Mouse (Mus musculus) limb, embryonic 10.5 days (tissue): ENCODE measurements around the gene Olfr96. TPM values are rescaled to one million over a fixed set of nuclear protein-coding genes. Genes with fewer than 3 reads are reported as not detected.
A peak's percentile ranks its signal among the peaks of the same experiment; 100 is the strongest.
"Not testable (repeated sequence)": the region's sequence is repeated elsewhere in the genome, so short reads cannot be mapped to it uniquely, and the experiment has no call there.

Experiments
- DNase-seq: peaks from one replicate; pipeline ENCODE4 v3.0.0-alpha.2; 2017; ENCODE audit warnings: low spot score
- H3K27ac ChIP-seq: fragments of 300-500 bp; sonication (generic); 2 replicates; pipeline ENCODE4 v1.5.1; 2016; ENCODE audit warnings: mild to moderate bottlenecking
- H3K27me3 ChIP-seq: fragments of 300-500 bp; sonication (generic); 2 replicates; pipeline ENCODE4 v1.6.1; 2016; ENCODE audit warnings: low read depth, mild to moderate bottlenecking; ENCODE audit not compliant: poor library complexity, severe bottlenecking
- H3K36me3 ChIP-seq: fragments of 300-500 bp; sonication (generic); 2 replicates; pipeline ENCODE4 v1.6.1; 2016; ENCODE audit warnings: mild to moderate bottlenecking, moderate library complexity
- H3K4me1 ChIP-seq: fragments of 300-500 bp; sonication (generic); 2 replicates; pipeline ENCODE4 v1.6.1; 2016
- H3K4me3 ChIP-seq: fragments of 300-500 bp; sonication (generic); 2 replicates; pipeline ENCODE4 v1.5.1; 2016; ENCODE audit warnings: mild to moderate bottlenecking, moderate library complexity
- H3K9me3 ChIP-seq: fragments of 300-500 bp; sonication (generic); replicated peaks from 2 replicates; pipeline ENCODE4 v1.6.1; 2016; ENCODE audit warnings: mild to moderate bottlenecking
- WGBS: fragments of 180-500 bp; shearing (Covaris S2); methylation state at CpG from one replicate; pipeline ENCODE4 v1.1.7; 2016; 5-methylcytosine and 5-hydroxymethylcytosine counted together
- polyA plus RNA-seq: library from polyadenylated mRNA; unstranded; fragments of >200 nt; fragmentation: Nextera tagmentation; extraction: Ambion mirVana; gene quantifications from 2 replicates; pipeline ENCODE4 v1.2.1, GENCODE M21; 2016

Gene Olfr96
- polyA plus RNA-seq, 1 experiment from 2014 or later = not detected

- 83% methylated on average over 3 of the region's 3 CpGs for WGBS
- no peaks in the 10 kb centered on the region for H3K27me3 ChIP-seq
Measured at GRCm38 (mm10) chr17:37218486-37218885, 1.5 kb upstream of the Olfr96 start.

GRCm38 (mm10) chr17:37221879-37222278 is 1.9 kb downstream of the Olfr96 start:
- Histone ChIP-seq H3K4me3 (no peak overlapping the region), H3K27me3 (no peaks in the 10 kb centered on the region), H3K36me3 (no peaks in the 10 kb centered on the region), H3K9me3 (no peaks in the 10 kb centered on the region), H3K27ac (no peak overlapping the region), H3K4me1 (no peaks in the 10 kb centered on the region)
- DNase-seq = no peak
- 20% methylated on average over 1 of the region's 1 CpGs for WGBS

More at GRCm38 (mm10) chr17:37218486-37218885, 1.5 kb upstream of the Olfr96 start:
- DNase-seq = no peak
- H3K27ac ChIP-seq = no peak overlapping the region
- H3K4me1 ChIP-seq = no peaks in the 10 kb centered on the region
- no peaks in the 10 kb centered on the region for H3K36me3 ChIP-seq
- H3K9me3 ChIP-seq = no peaks in the 10 kb centered on the region
- H3K4me3 ChIP-seq = no peak overlapping the region

DNA sequence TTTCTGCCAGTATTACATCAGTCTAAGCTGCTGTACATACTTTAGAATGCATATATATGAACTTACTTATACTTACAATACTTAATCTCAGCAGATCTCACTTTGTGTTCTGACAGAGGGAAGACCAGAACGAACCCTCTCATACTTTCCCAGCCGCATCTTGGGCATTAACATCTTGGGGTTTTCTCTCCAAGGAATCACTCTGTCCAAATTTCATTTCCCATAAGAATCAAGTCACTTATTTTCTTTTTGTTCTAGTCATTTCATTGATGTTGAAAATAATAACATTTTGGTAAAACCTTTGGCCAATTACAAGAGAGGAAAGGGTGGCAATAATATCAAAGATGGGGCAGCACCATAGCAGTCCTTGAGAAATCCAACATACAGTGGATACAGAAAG is 17.3 kb downstream of the Olfr96 start, which contains the start of gene Olfr97:
Olfr97 (minus strand) TSS at position 101 of the 400 bp plus-strand sequence.
- 89% methylated on average over 2 of the region's 2 CpGs for WGBS
- H3K27ac ChIP-seq = not testable (repeated sequence)

GRCm38 (mm10) chr17:37242198-37242597 is 22.3 kb downstream of the Olfr96 start:
- no peaks in the 10 kb centered on the region for H3K4me1 ChIP-seq
- H3K36me3 ChIP-seq = no peaks in the 10 kb centered on the region
- no peaks in the 10 kb centered on the region for H3K9me3 ChIP-seq
- no peaks in the 10 kb centered on the region for H3K27me3 ChIP-seq
- H3K27ac ChIP-seq = no peak overlapping the region
- WGBS = 77% methylated on average over 3 of the region's 3 CpGs
- H3K4me3 ChIP-seq = no peak overlapping the region
- DNase-seq = no peak

More for the DNA sequence above, 17.3 kb downstream of the Olfr96 start, which contains the start of gene Olfr97:
- H3K36me3 ChIP-seq, DNase-seq, H3K9me3 ChIP-seq, H3K27me3 ChIP-seq, H3K4me1 ChIP-seq, H3K4me3 ChIP-seq: not testable (repeated sequence)

- WGBS = 36% methylated on average over 5 of the region's 5 CpGs
- H3K9me3 ChIP-seq = no peaks in the 10 kb centered on the region
- no peaks in the 10 kb centered on the region for H3K27me3 ChIP-seq
- no peaks in the 10 kb centered on the region for H3K4me1 ChIP-seq
- H3K4me3 ChIP-seq = no peak overlapping the region
- DNase-seq = no peak
- H3K27ac ChIP-seq = no peak overlapping the region
- no peaks in the 10 kb centered on the region for H3K36me3 ChIP-seq
Measured at GRCm38 (mm10) chr17:37246715-37247114, 26.8 kb downstream of the Olfr96 start.

GRCm38 (mm10) chr17:37249460-37249859 is 29.5 kb downstream of the Olfr96 start:
- DNase-seq = no peak
- Histone ChIP-seq H3K4me3 (no peak overlapping the region), H3K36me3 (no peaks in the 10 kb centered on the region), H3K27me3 (no peaks in the 10 kb centered on the region), H3K27ac (no peak overlapping the region), H3K4me1 (no peaks in the 10 kb centered on the region), H3K9me3 (no peaks in the 10 kb centered on the region)

DNA sequence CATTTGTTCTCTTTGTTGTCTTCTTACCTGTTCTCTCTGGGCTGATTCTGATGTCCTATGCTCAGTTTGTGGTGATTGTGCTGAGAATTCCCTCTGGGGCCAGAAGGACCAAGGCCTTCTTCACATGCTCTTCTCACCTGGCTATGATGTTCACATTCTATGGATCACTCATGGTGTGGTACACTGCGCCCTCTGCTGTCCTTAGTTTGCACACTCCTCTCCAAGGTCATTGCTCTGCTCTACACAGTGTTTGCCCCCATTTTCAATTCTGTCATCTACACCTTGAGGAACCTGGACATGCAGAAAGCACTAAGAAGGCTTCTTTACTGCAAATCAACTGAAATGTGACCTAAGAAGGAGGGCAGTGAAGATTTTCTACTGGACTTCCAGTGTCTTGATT is 30.6 kb downstream of the Olfr96 start:
- Histone ChIP-seq H3K4me1 (no peaks in the 10 kb centered on the region), H3K9me3 (no peaks in the 10 kb centered on the region), H3K4me3 (no peak overlapping the region), H3K36me3 (no peaks in the 10 kb centered on the region), H3K27me3 (no peaks in the 10 kb centered on the region), H3K27ac (no peak overlapping the region)
- 11% methylated on average over 1 of the region's 1 CpGs for WGBS
- no peak for DNase-seq

DNA sequence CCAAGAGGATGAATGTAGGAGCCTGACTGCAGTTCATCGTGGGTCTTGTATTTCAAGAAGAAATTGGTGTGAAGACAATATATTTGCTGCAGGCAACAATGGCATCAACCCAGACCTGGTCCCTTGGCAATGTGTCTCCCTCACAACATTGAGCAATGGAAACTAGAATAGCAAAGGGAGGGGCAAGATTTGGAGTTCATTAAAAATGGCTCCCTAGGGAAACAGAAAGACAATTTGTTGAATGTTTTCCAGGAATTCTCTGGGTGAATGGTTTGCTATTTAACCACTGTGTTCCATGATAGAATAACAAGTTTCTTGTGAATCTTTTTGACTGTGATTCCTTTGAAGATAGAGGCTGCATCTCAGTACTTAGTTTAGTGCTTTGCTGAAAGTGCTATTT is 43.7 kb downstream of the Olfr96 start, which contains the start of gene Olfr98:
Olfr98 (minus strand) TSS at position 124 of the 400 bp plus-strand sequence.
- H3K9me3 ChIP-seq = no peaks in the 10 kb centered on the region
- no peak for DNase-seq
- no peaks in the 10 kb centered on the region for H3K36me3 ChIP-seq
- H3K4me1 ChIP-seq = no peaks in the 10 kb centered on the region
- H3K4me3 ChIP-seq = no peak within 1 kb of the TSS
- no peaks in the 10 kb centered on the region for H3K27me3 ChIP-seq
- no peak within 1 kb of the TSS for H3K27ac ChIP-seq
- 85% methylated on average over 1 of the region's 1 CpGs for WGBS

DNA sequence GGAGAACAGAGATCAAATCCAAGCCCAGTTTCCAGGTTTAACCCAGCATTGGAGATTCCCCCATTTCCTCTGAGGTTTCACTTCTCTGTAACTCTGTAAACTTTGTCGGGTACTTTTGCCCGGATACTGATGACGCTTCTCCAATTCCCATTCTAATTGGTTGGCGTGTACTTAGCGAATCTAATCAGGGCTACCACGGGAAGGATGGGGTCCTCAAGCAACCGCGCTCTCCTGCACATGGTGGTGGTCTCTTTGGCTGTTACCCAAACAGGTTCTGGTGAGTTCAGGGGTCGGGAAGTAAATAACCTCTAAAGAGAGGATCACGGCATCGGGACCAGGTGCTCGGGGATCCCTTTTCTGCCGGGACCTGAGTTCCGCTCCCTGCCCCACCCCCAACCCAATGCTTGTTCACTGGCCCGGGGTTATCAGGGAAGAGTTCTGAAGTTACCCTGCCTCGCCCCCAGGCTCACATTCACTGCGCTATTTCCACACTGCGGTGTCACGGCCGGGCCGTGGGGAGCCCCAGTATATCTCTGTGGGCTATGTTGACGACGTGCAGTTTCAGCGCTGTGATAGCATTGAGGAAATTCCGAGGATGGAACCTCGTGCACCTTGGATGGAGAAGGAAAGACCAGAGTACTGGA is 50.2 kb downstream of the Olfr96 start, which contains the start of gene H2-M3:
H2-M3 (plus strand) TSS at position 163 of the 644 bp plus-strand sequence.
- H3K27me3 ChIP-seq = peaks cover 12% of the 10 kb centered on the region
- peak; percentile 82 for DNase-seq
- 0 out of 2 replicates have a peak, but pooled peaks cover 2% of the 10 kb centered on the region for H3K4me1 ChIP-seq
- no peaks in the 10 kb centered on the region for H3K9me3 ChIP-seq
- H3K27ac ChIP-seq = peak within 1 kb of the TSS; percentile 30; the same call in 1 of the 2 replicates
- WGBS = 4% methylated on average over 26 of the region's 26 CpGs
- H3K4me3 ChIP-seq = peak within 1 kb of the TSS; percentile 59
- H3K36me3 ChIP-seq = no peaks in the 10 kb centered on the region

GRCm38 (mm10) chr17:37270702-37271092 is 50.8 kb downstream of the Olfr96 start:
- no peaks in the 10 kb centered on the region for H3K9me3 ChIP-seq
- WGBS = 59% methylated on average over 8 of the region's 8 CpGs
- no peak overlapping the region for H3K27ac ChIP-seq
- H3K27me3 ChIP-seq = peaks cover 12% of the 10 kb centered on the region
- no peak for DNase-seq
- 0 out of 2 replicates have a peak, but pooled peaks cover 2% of the 10 kb centered on the region for H3K4me1 ChIP-seq
- no peaks in the 10 kb centered on the region for H3K36me3 ChIP-seq
- peak overlapping the region; percentile 59 for H3K4me3 ChIP-seq

DNA sequence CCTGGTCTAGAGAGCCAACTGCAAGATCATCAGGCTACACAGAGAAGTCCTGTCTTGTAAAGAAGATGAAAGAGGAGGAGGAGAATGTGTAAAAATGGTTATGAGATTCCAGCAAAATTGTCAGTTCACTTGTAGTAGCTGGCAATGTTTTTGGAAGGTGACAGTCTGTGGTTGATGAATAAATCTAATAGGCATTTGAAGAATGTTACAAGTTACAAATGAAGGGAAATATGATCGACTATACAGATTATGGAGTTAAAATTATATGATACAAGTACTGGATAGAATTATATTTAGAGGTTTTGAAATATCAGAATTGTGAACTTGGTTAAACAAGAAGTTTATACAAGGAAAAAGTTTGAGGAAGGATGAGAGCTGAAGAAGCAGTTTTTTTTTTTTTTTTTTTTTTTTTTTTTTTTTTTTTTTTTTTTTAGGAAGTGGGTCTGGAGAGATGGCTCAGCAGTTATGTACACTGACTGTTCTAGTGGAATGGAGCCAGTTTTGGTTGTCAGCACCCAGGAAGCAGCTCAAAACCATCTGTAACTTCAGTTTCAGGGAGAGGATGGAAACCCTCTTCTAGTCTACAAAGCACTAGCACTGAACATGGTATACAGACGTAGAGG is 55.8 kb downstream of the Olfr96 start:
- Histone ChIP-seq H3K4me3 (no peak overlapping the region), H3K27ac (no peak overlapping the region), H3K36me3 (no peaks in the 10 kb centered on the region), H3K9me3 (no peaks in the 10 kb centered on the region), H3K4me1 (no peaks in the 10 kb centered on the region), H3K27me3 (peaks cover 7% of the 10 kb centered on the region)
- DNase-seq = no peak
- WGBS = 87% methylated on average over 2 of the region's 2 CpGs
